Mouse (Mus musculus) brain, embryonic 14.5 days (tissue): ENCODE results near the gene Cd5l.

ENCODE experiments used
- CTCF ChIP-seq: fragments of 200-500 bp; IDR thresholded peaks from 2 replicates; pipeline ENCODE4 v1.5.1; 2012; ENCODE audit warnings: inconsistent platforms, mild to moderate bottlenecking, moderate library complexity, borderline replicate concordance; ENCODE audit not compliant: insufficient read depth, insufficient read length; ENCODE audit errors: extremely low read depth
- POLR2A ChIP-seq: fragments of 200-500 bp; IDR thresholded peaks from 2 replicates; pipeline ENCODE4 v1.6.1; 2012; ENCODE audit warnings: mild to moderate bottlenecking, inconsistent platforms, borderline replicate concordance; ENCODE audit not compliant: poor library complexity, insufficient read depth, insufficient read length, severe bottlenecking; ENCODE audit errors: extremely low read depth

- TF ChIP-seq CTCF: no peak
- no peak for TF ChIP-seq POLR2A
Observed at GRCm38 (mm10) chr3:87420645-87421044, 63.0 kb downstream of the Cd5l start.
